Mouse (Mus musculus): ENCODE data around the gene Mmd2.
A peak's percentile ranks its signal among the peaks of the same experiment; 100 is the strongest.

DNA sequence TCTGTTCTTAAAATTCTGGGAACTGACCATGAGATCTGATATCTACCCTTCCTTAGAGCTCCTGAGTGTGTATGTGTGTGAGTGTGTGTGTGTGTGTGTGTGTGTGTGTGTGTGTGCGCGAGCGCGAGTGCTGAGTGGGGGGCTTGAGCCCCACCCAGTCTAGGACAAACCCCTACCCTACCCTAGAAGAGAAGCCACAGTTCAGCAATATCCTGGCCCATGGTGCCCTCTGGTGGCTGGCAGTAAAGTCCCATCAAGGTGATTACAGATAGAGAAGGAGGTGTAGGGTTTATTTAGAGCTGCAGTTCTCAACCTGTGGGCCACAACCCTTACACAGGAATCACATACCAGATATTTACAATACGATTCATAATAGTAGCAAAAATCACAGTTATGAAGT, 11.3 kb upstream of the Mmd2 start:
- TF ChIP-seq POLR2A (IDR thresholded peaks at IDR 0.05; ENCODE audit: extremely low read depth, insufficient read depth, low read length) = no peak
- peak; percentile 94 for TF ChIP-seq CTCF (IDR thresholded peaks at IDR 0.05; ENCODE audit: extremely low read depth, insufficient read depth, low read length)

Measured in cortical plate, adult 2 months (tissue).